Mouse (Mus musculus) bone marrow macrophage, adult 2 months (primary cell): Measurements from ENCODE around the gene Nbeal2.

Source experiments
- CTCF ChIP-seq: IDR thresholded peaks from 2 replicates; pipeline ENCODE4 v1.5.1; 2012; ENCODE audit warnings: low read depth, mild to moderate bottlenecking, low read length, moderate library complexity
- POLR2A ChIP-seq: IDR thresholded peaks from 2 replicates; pipeline ENCODE4 v1.6.1; 2012; ENCODE audit warnings: mild to moderate bottlenecking, low read depth, low read length, borderline replicate concordance

- TF ChIP-seq CTCF (no peak), POLR2A (no peak)
These were observed 3.6 kb upstream of the Nbeal2 start for GRCm38 (mm10) chr9:110657474-110658078.
